Mouse (Mus musculus) midbrain, embryonic 16.5 days (tissue): Measurements from ENCODE around the gene Ankrd65. TPM values are rescaled to one million over a fixed set of nuclear protein-coding genes. Genes with fewer than 3 reads are reported as not detected.
"Not testable (repeated sequence)": the region's sequence is repeated elsewhere in the genome, so short reads cannot be mapped to it uniquely, and the experiment has no call there.

Experiments used
- ATAC-seq: fragments of 200-750 bp; cut with Nextera tagmentation; 2 replicates; pipeline ENCODE4 v1.8.0; 2017; ENCODE audit warnings: moderate TSS enrichment
- H3K27ac ChIP-seq: fragments of 300-500 bp; sonication (generic); 2 replicates; pipeline ENCODE4 v1.5.1; 2014; ENCODE audit warnings: mild to moderate bottlenecking, low read length, mixed read lengths
- H3K27me3 ChIP-seq: fragments of 300-500 bp; sonication (generic); 2 replicates; pipeline ENCODE4 v1.6.1; 2014; ENCODE audit warnings: low read depth, low read length, mixed read lengths; ENCODE audit not compliant: control insufficient read depth, insufficient read depth
- H3K36me3 ChIP-seq: fragments of 300-500 bp; sonication (generic); 2 replicates; pipeline ENCODE4 v1.6.1; 2014; ENCODE audit warnings: mild to moderate bottlenecking, low read length, moderate library complexity, mixed read lengths; ENCODE audit not compliant: control insufficient read depth, insufficient read depth
- H3K4me1 ChIP-seq: fragments of 300-500 bp; sonication (generic); 2 replicates; pipeline ENCODE4 v1.6.1; 2014; ENCODE audit warnings: mild to moderate bottlenecking, low read length, mixed read lengths; ENCODE audit not compliant: control insufficient read depth, insufficient read depth
- H3K4me2 ChIP-seq: fragments of 300-500 bp; sonication (generic); 2 replicates; pipeline ENCODE4 v1.6.1; 2014; ENCODE audit warnings: mild to moderate bottlenecking, low read length, mixed read lengths
- H3K4me3 ChIP-seq: fragments of 300-500 bp; sonication (generic); 2 replicates; pipeline ENCODE4 v1.5.1; 2014; ENCODE audit warnings: low read depth, mild to moderate bottlenecking, low read length, moderate library complexity, mixed read lengths
- H3K9ac ChIP-seq: fragments of 300-500 bp; sonication (generic); 2 replicates; pipeline ENCODE4 v1.6.1; 2014; ENCODE audit warnings: low read depth, low read length, mixed read lengths
- H3K9me3 ChIP-seq: fragments of 300-500 bp; sonication (generic); replicated peaks from 2 replicates; pipeline ENCODE4 v1.6.1; 2014; ENCODE audit warnings: mild to moderate bottlenecking, low read length, mixed read lengths; ENCODE audit not compliant: control insufficient read depth, poor library complexity, severe bottlenecking
- WGBS: fragments of 180-500 bp; shearing (Covaris S2); extraction: QIAGEN DNeasy Blood & Tissue Kit; methylation state at CpG from one replicate; pipeline ENCODE4 v1.1.7; 2014; 5-methylcytosine and 5-hydroxymethylcytosine counted together
- polyA plus RNA-seq: library from polyadenylated mRNA; unstranded; fragments of >200 nt; fragmentation: Nextera tagmentation; extraction: Ambion mirVana; gene quantifications from 2 replicates; pipeline ENCODE4 v1.2.1, GENCODE M21; 2015

Gene Ankrd65
- not detected in 2 replicates for polyA plus RNA-seq

DNA sequence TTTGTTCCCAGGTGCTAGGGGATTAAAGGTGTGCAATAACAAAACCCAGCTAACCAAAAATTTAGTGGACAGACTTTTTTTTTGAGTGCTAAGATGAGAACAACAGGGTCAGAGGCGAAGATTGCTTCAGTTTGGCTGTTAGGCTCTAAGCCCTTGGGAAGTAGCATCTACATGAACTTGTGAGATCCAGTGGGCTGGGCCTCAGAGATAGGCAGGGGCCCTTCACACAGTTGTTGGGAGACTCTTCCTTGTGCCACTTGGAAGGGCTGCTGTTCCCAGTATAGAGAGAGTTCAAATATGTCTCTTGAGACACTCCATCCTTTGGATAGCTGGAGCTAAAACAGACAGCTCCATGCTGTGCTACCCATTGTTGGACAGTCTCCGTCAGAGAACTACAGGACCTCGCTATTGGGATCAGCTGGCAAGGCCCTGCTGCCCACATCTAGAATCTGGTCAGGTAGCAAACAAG is at the start of gene Ankrd65:
Ankrd65 (plus strand) TSS at position 419 of the 469 bp plus-strand sequence.
- no peak within 1 kb of the TSS for H3K4me2 ChIP-seq
- H3K9ac ChIP-seq, result no peak within 1 kb of the TSS
- no peaks in the 10 kb centered on the region for H3K9me3 ChIP-seq
- H3K4me3 ChIP-seq, result no peak within 1 kb of the TSS
- H3K27ac ChIP-seq, result no peak within 1 kb of the TSS
- 0 out of 2 replicates have a peak, but pooled peaks cover 5% of the 10 kb centered on the region for H3K4me1 ChIP-seq
- 68% methylated on average over 3 of the region's 3 CpGs for WGBS
- no peaks in the 10 kb centered on the region for H3K27me3 ChIP-seq
- H3K36me3 ChIP-seq, result no peaks in the 10 kb centered on the region
- ATAC-seq, result no peak

DNA sequence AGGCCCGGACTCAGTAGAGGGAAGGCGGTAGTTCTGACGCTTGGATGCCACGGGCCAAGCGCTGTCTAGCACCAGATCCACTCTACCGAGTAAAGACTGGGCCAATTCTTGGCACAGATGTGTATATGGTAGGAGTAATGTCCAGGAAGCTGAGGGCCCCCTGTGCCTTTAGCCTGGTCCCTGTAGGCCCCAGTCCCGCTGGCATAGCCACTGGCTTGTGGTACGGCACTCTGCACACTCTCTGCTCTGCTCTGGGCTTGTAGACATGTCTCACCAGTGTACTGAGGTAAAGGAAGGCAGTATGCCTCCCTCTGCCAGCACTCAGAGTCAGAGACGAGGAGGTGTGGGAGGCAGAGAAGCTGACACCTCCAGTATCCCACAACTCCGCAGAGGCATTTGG is 49.6 kb upstream of the Ankrd65 start:
- WGBS, result 94% methylated on average over 10 of the region's 10 CpGs
- not testable (repeated sequence) for H3K9ac ChIP-seq, H3K27ac ChIP-seq, ATAC-seq, H3K9me3 ChIP-seq, H3K4me2 ChIP-seq, H3K27me3 ChIP-seq, H3K4me3 ChIP-seq
- H3K4me1 ChIP-seq, result peaks cover 17% of the 10 kb centered on the region
- H3K36me3 ChIP-seq, result peaks cover 37% of the 10 kb centered on the region

DNA sequence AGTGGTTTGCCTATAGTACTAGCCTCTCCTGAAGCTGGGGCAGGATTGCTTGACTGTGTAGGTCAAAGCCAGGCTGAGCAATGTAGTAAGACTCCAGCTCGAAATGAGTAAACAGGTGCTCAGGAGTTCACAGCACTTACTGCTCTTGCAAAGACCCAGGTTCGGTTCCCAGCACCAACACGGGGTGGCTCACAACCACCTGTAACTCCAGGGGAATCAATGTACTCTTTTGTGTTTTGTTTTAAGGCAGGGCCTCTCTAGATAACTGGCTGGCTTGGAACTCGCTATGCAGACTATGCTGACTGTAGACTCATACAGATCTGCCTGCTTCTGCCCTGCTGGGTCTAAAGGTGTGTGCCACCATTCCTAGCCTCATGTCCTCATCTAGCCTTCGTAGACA is 47.6 kb upstream of the Ankrd65 start:
- no peak for ATAC-seq
- H3K36me3 ChIP-seq, result peaks cover 48% of the 10 kb centered on the region

DNA sequence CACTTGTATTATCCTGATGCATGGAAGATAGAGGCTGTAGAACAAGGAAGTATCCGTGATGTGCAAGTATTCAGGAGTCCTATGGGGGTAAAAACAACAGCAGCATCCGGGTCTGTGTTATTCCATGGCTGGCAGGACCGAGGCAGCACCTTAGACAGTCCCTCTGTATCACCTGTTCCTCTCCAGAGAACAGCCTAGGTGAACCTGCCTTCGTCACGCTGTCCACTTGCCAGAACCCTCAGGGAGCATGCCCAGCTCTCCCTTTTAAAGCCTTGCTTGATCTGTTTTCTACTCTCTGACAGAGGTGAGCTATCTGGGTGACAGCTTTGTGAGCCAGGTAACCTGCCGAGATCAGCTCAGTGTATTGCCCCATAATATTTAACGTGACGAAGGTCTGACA is 45.8 kb upstream of the Ankrd65 start:
- Histone ChIP-seq H3K4me2 (no peak overlapping the region), H3K4me3 (no peak overlapping the region), H3K36me3 (peaks cover 52% of the 10 kb centered on the region), H3K9ac (no peak overlapping the region), H3K27me3 (no peaks in the 10 kb centered on the region), H3K27ac (no peak overlapping the region), H3K4me1 (no peaks in the 10 kb centered on the region), H3K9me3 (no peaks in the 10 kb centered on the region)
- 92% methylated on average over 8 of the region's 8 CpGs for WGBS
- no peak for ATAC-seq

More for the DNA sequence above, 47.6 kb upstream of the Ankrd65 start:
- no peak overlapping the region for H3K4me2 ChIP-seq
- no peak overlapping the region for H3K9ac ChIP-seq
- H3K9me3 ChIP-seq, result no peaks in the 10 kb centered on the region
- no peak overlapping the region for H3K27ac ChIP-seq
- H3K4me1 ChIP-seq, result peaks cover 2% of the 10 kb centered on the region; the same call in 1 of the 2 replicates
- 96% methylated on average over 5 of the region's 5 CpGs for WGBS
- H3K4me3 ChIP-seq, result no peak overlapping the region
- no peaks in the 10 kb centered on the region for H3K27me3 ChIP-seq

DNA sequence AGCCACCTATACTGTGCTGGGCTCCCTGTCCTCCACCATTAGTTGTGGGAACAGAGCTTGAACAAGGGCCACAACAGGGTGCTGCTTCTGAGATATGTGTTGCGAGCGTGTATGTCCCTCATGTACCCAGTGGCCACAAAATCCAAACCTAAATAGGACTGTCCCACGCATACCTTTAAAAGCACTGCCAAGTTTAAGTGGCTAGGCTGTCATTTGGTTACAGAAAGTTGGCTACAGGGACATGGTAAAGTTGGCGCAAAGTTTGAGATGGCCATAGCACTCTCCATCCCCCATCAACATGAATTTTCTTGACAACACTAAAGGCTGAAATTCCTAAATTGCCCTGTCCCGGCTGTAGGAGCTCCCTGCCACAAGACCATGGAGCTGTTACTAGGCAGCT is 45.1 kb upstream of the Ankrd65 start:
- no peaks in the 10 kb centered on the region for H3K4me1 ChIP-seq
- WGBS, result 96% methylated on average over 5 of the region's 5 CpGs
- no peak overlapping the region for H3K4me2 ChIP-seq
- H3K9ac ChIP-seq, result no peak overlapping the region
- H3K27ac ChIP-seq, result no peak overlapping the region
- H3K4me3 ChIP-seq, result no peak overlapping the region
- H3K9me3 ChIP-seq, result no peaks in the 10 kb centered on the region
- ATAC-seq, result no peak
- H3K36me3 ChIP-seq, result peaks cover 53% of the 10 kb centered on the region
- no peaks in the 10 kb centered on the region for H3K27me3 ChIP-seq

DNA sequence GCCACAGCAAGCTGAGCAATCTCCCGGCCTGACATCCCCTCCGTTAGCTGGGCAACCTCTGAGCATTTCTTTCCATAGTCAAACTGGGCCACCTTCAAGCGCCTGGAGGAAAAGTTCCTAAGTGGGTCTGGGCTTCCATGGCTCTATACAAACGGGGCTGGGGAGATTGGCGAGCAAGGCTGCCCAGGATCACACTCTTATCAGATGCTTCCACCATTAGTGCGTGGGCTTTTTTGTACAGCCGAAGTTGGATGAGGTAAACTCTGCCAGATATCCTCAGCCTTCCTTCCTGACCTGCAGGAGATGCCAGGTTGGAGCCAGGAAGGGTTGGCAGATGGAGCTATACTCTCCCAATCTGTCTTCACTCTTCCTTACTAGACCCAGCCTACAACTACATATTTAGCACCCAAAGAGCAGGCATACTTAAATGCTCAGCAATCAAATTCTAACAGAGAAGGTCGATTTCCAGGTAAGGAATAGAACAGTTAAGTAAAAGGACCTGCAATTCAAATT is 44.1 kb upstream of the Ankrd65 start:
- Histone ChIP-seq H3K36me3 (peaks cover 55% of the 10 kb centered on the region), H3K4me1 (no peaks in the 10 kb centered on the region), H3K9ac (no peak overlapping the region), H3K27ac (no peak overlapping the region), H3K9me3 (no peaks in the 10 kb centered on the region), H3K4me3 (no peak overlapping the region), H3K27me3 (no peaks in the 10 kb centered on the region), H3K4me2 (no peak overlapping the region)
- no peak for ATAC-seq
- WGBS, result 91% methylated on average over 8 of the region's 8 CpGs

DNA sequence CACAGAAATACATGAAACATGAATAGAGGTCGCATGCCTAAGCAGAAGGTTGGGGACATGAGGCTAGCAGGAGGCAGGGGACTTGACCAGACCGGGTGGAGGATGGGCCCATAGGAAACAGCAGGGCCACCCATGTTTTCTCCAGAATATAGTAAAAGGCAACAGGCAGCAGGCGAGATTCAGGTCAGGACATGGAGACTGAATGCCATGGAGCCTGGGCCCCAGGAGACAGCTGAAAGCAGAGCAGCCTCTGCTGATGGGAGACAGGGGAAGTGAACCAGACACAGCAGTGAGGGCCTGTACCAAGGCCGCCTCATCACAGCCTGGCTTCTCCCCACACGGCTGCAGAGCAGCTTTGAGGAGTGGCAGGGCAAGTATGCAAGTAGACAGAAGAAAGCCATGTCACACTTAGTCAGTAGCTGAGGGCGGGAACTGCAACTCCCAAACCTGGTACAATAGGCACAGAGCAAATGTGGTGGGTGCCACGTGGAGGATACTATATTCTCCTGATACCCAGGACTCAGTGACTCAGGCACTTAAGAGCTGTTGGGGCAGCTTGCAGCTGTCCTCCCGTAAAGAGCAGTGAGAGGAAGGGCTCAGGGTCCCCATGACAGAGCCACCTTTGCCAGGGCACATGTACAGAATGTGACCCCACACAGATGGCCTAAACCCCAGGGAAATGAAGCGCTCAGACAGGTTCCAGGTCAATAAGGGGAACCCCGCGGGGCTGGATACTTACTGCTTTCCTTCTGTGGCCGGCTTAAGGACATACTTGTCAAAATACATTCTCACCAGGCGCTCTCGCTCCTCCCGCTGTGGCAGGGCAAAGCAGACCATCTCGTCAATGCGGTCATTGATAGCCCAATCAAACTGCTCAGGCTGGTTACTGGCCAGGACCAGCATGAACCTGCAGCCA is 43.4 kb upstream of the Ankrd65 start:
- H3K9me3 ChIP-seq, result no peaks in the 10 kb centered on the region
- 91% methylated on average over 17 of the region's 17 CpGs for WGBS
- no peaks in the 10 kb centered on the region for H3K4me1 ChIP-seq
- no peak overlapping the region for H3K4me2 ChIP-seq
- H3K27me3 ChIP-seq, result no peaks in the 10 kb centered on the region
- no peak for ATAC-seq
- no peak overlapping the region for H3K27ac ChIP-seq
- H3K4me3 ChIP-seq, result no peak overlapping the region
- H3K36me3 ChIP-seq, result peaks cover 55% of the 10 kb centered on the region
- H3K9ac ChIP-seq, result no peak overlapping the region

DNA sequence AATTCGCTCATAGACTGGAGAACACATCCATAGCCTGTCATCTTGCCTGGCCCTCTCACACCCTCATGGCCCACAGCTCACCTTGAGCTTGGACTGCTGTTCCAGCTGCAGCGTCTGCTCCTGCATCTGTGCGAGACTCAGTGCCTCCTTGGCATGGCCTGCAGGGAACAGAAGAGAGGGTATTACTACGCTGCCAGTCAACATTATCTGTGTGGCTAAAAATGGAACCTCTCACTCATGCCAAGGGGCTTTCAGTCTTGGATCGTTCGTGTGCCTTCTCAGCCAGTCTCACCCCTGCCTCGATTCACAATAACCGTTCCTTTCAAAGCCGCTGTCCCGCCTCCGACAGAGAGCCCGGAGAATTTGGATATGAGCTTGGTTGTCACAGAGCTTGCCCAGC is 33.2 kb upstream of the Ankrd65 start:
- Histone ChIP-seq H3K27me3 (no peaks in the 10 kb centered on the region), H3K4me3 (no peak overlapping the region), H3K9me3 (no peaks in the 10 kb centered on the region), H3K36me3 (peaks cover 29% of the 10 kb centered on the region), H3K9ac (no peak overlapping the region), H3K4me1 (peaks cover 23% of the 10 kb centered on the region), H3K27ac (no peak overlapping the region), H3K4me2 (no peak overlapping the region)
- 89% methylated on average over 12 of the region's 12 CpGs for WGBS
- no peak for ATAC-seq
